ENCODE assay signal across 21 mouse cellular contexts in genomic region chr13:6040132-6040531, GRCm38 (mm10).
DNase-seq lines count a peak whose midpoint lies in the region; ATAC-seq lines count a peak whose summit lies in the region.
"Had no signal": no experiment of that assay in that cellular context is flagged by ENCODE, and none has a peak within 500 bp of the region (broad histone marks: within the 10 kb centered on the region; RNA-seq: fewer than 3 reads in every experiment).

No protein-coding gene starts in this region.

- no peak overlapping the region for H3K27ac ChIP-seq in embryonic facial prominence, embryonic 14.5 days (replicated peaks; ENCODE audit: low read depth, low read length)
- H3K27ac ChIP-seq in embryonic facial prominence, embryonic 10.5 days (replicated peaks), result no peak overlapping the region
- no peak overlapping the region for H3K27ac ChIP-seq in kidney, embryonic 15.5 days
- no peak overlapping the region for H3K27ac ChIP-seq in neural tube, embryonic 14.5 days (ENCODE audit: low read depth, low read length)
- H3K27ac ChIP-seq: liver, embryonic 13.5 days; midbrain, embryonic 13.5 days had no signal

- no peaks in the 10 kb centered on the region for H3K36me3 ChIP-seq in embryonic facial prominence, embryonic 14.5 days (ENCODE audit: control insufficient read depth, insufficient read depth, low read length)
- no peaks in the 10 kb centered on the region for H3K36me3 ChIP-seq in embryonic facial prominence, embryonic 10.5 days (replicated peaks)
- H3K36me3 ChIP-seq in kidney, embryonic 15.5 days, result no peaks in the 10 kb centered on the region
- no peaks in the 10 kb centered on the region for H3K36me3 ChIP-seq in neural tube, embryonic 14.5 days (ENCODE audit: control insufficient read depth, insufficient read depth, low read length)
- H3K36me3 ChIP-seq: liver, embryonic 13.5 days; midbrain, embryonic 13.5 days had no signal

- H3K9ac ChIP-seq in embryonic facial prominence, embryonic 14.5 days (ENCODE audit: low read depth, low read length), result no peak overlapping the region
- H3K9ac ChIP-seq in kidney, embryonic 15.5 days, result no peak overlapping the region
- no peak overlapping the region for H3K9ac ChIP-seq in neural tube, embryonic 14.5 days (replicated peaks; ENCODE audit: low read depth, low read length)
- H3K9ac ChIP-seq: liver, embryonic 13.5 days; midbrain, embryonic 13.5 days had no signal

- H3K4me3 ChIP-seq in embryonic facial prominence, embryonic 14.5 days (ENCODE audit: low read depth, low read length), result no peak overlapping the region
- H3K4me3 ChIP-seq in embryonic facial prominence, embryonic 10.5 days, result no peak overlapping the region
- H3K4me3 ChIP-seq in kidney, embryonic 15.5 days (replicated peaks), result no peak overlapping the region
- no peak overlapping the region for H3K4me3 ChIP-seq in neural tube, embryonic 14.5 days (ENCODE audit: low read depth, low read length)
- H3K4me3 ChIP-seq: liver, embryonic 13.5 days; midbrain, embryonic 13.5 days had no signal

- ATAC-seq in embryonic facial prominence, embryonic 14.5 days (ENCODE audit: low read depth), result no peak
- 0 out of 2 replicates have a peak, but pooled peaks have one; percentile 49 for ATAC-seq in kidney, embryonic 15.5 days (replicated peaks; ENCODE audit: low FRiP score)
- peak; percentile 50; the same call in 1 of the 2 replicates for ATAC-seq in neural tube, embryonic 14.5 days (ENCODE audit: low read depth)
- no peak for ATAC-seq in frontal cortex, adult (ENCODE audit: low TSS enrichment)
- ATAC-seq: CD4-positive, CD25-positive, alpha-beta regulatory T cell, adult 4 months; hindbrain, embryonic 16.5 days; intestine, embryonic 16.5 days; midbrain, embryonic 13.5 days had no signal

- H3K9me3 ChIP-seq in embryonic facial prominence, embryonic 14.5 days (ENCODE audit: control insufficient read depth, low read length), result no peaks in the 10 kb centered on the region
- no peaks in the 10 kb centered on the region for H3K9me3 ChIP-seq in embryonic facial prominence, embryonic 10.5 days
- no peaks in the 10 kb centered on the region for H3K9me3 ChIP-seq in kidney, embryonic 15.5 days (replicated peaks)
- H3K9me3 ChIP-seq in neural tube, embryonic 14.5 days (ENCODE audit: control insufficient read depth, low read length), result no peaks in the 10 kb centered on the region
- H3K9me3 ChIP-seq: liver, embryonic 13.5 days; midbrain, embryonic 13.5 days had no signal

- H3K27me3 ChIP-seq in embryonic facial prominence, embryonic 14.5 days (replicated peaks; ENCODE audit: control insufficient read depth, insufficient read depth, low read length), result no peaks in the 10 kb centered on the region
- H3K27me3 ChIP-seq in embryonic facial prominence, embryonic 10.5 days (replicated peaks; ENCODE audit: low read depth, poor library complexity, severe bottlenecking), result no peaks in the 10 kb centered on the region
- H3K27me3 ChIP-seq in kidney, embryonic 15.5 days, result no peaks in the 10 kb centered on the region
- H3K27me3 ChIP-seq in neural tube, embryonic 14.5 days (ENCODE audit: control insufficient read depth, insufficient read depth, low read length), result no peaks in the 10 kb centered on the region
- H3K27me3 ChIP-seq: liver, embryonic 13.5 days; midbrain, embryonic 13.5 days had no signal

- peak; percentile 15 for DNase-seq in embryonic facial prominence, embryonic 14.5 days (ENCODE audit: low spot score)
- DNase-seq in embryonic facial prominence, embryonic 10.5 days (ENCODE audit: low spot score), result no peak
- no peak for DNase-seq in kidney, postnatal 36 days
- peak; percentile 69 for DNase-seq in R1 (ENCODE audit: low read depth, low spot score)
- DNase-seq in frontal cortex, postnatal 10 days (ENCODE audit: low spot score in 2 of 2), result no peak
- DNase-seq: adrenal gland, adult 8-10 months; cerebellum, adult 18-20 months; cerebellum, postnatal 14 days; layer of hippocampus, adult 9-11 months; liver, embryonic 13.5 days; lung, adult 2 months; lung, postnatal 14 days; thymus, postnatal 25 days had no signal

- H3K4me1 ChIP-seq in embryonic facial prominence, embryonic 14.5 days (ENCODE audit: control insufficient read depth, insufficient read depth, low read length), result no peaks in the 10 kb centered on the region
- H3K4me1 ChIP-seq in embryonic facial prominence, embryonic 10.5 days, result no peaks in the 10 kb centered on the region
- H3K4me1 ChIP-seq in kidney, embryonic 15.5 days, result no peaks in the 10 kb centered on the region
- peaks cover 4% of the 10 kb centered on the region; the same call in 1 of the 2 replicates for H3K4me1 ChIP-seq in neural tube, embryonic 14.5 days (ENCODE audit: control insufficient read depth, insufficient read depth, low read length)
- H3K4me1 ChIP-seq: liver, embryonic 13.5 days had no signal

- 73% methylated on average over 7 of the region's 7 CpGs for WGBS in embryonic facial prominence, embryonic 14.5 days
- 70% methylated on average over 7 of the region's 7 CpGs for WGBS in embryonic facial prominence, embryonic 10.5 days
- 43% methylated on average over 7 of the region's 7 CpGs for WGBS in kidney, embryonic 15.5 days
- 13% methylated on average over 7 of the region's 7 CpGs for WGBS in neural tube, embryonic 14.5 days

- H3K4me2 ChIP-seq in embryonic facial prominence, embryonic 14.5 days (ENCODE audit: low read depth, low read length), result no peak overlapping the region
- no peak overlapping the region for H3K4me2 ChIP-seq in kidney, embryonic 15.5 days
- H3K4me2 ChIP-seq in neural tube, embryonic 14.5 days (ENCODE audit: low read depth, low read length), result no peak overlapping the region
- H3K4me2 ChIP-seq: heart, embryonic 11.5 days; liver, embryonic 13.5 days; midbrain, embryonic 13.5 days had no signal

Comparison
In these comparisons a context has a peak if more than half of its experiments do, and no peak if none do; other contexts are left out.
1. DNase-seq: peak in embryonic facial prominence, embryonic 14.5 days (single experiment) and R1 (single experiment); none in embryonic facial prominence, embryonic 10.5 days (single experiment), kidney, postnatal 36 days (0 of 2) and frontal cortex, postnatal 10 days (0 of 2).
2. ATAC-seq: peak in kidney, embryonic 15.5 days (single experiment) and neural tube, embryonic 14.5 days (single experiment); none in embryonic facial prominence, embryonic 14.5 days (single experiment) and frontal cortex, adult (single experiment).